Mouse (Mus musculus): Measurements from ENCODE around the gene Flt3l. TPM values are rescaled to one million over a fixed set of nuclear protein-coding genes. Genes with fewer than 3 reads are reported as not detected.

Gene Flt3l
- total RNA-seq, 1 experiment from 2014 or later = 15.7 TPM

- no peak for ATAC-seq (replicated peaks in 1 of 2; ENCODE audit: insufficient read depth in 1 of 2, low FRiP score in 2 of 2, low TSS enrichment in 1 of 2, low read depth in 1 of 2, poor library complexity in 2 of 2, severe bottlenecking in 2 of 2)
These were observed 15.1 kb upstream of the Flt3l start for GRCm38 (mm10) chr7:45151303-45151702.

DNA sequence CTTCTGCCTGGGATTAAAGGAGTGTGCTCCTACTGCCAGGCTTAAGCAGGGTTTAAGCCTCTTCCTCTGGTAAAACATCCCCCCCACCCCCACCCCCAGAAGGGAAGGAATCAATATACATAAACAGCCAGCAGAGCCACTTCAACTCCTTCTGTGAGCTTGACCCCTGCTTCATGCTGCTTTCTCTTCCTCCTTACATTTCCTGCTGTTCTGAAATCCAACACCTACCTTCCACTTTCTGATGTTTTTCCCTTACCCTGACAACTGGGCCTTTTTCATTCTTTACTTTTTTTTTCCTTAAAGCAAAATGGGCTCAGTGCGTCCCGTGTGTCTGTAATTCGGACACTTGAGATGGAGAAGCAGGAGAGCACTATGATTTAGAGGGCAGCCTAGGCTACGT is 14.1 kb upstream of the Flt3l start:
- ATAC-seq (replicated peaks in 1 of 2; ENCODE audit: insufficient read depth in 1 of 2, low FRiP score in 2 of 2, low TSS enrichment in 1 of 2, low read depth in 1 of 2, poor library complexity in 2 of 2, severe bottlenecking in 2 of 2) = no peak

GRCm38 (mm10) chr7:45149545-45149944 is 13.3 kb upstream of the Flt3l start:
- ATAC-seq (replicated peaks in 1 of 2; ENCODE audit: insufficient read depth in 1 of 2, low FRiP score in 2 of 2, low TSS enrichment in 1 of 2, low read depth in 1 of 2, poor library complexity in 2 of 2, severe bottlenecking in 2 of 2) = no peak

DNA sequence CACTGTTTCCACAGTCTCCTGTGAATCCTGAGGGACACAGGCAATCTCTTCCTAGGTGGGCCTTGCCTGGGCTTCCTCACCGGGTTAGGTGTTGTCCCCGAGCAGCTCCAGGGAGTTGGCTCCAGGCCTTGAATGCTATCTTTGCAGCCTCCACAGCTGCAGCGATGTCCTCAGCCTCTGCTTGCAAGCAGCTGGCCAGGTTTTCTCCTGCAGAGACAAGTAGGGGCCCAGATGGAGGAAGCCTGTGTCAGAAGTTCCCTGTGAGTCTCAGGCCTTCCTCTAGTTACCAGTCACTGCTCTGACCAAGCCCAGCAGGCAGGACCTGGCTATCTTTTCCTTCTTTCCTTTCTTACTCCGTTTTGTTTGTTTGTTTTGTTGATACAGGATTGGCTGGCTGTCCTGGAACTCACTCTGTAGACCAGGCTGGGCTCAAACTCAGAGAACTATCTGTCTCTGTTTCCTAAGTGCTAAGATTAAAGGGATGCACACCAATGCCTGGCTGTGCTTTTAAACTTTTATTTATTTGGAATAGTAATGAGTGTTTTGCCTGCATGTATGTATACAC is 12.4 kb upstream of the Flt3l start:
- ATAC-seq (replicated peaks in 1 of 2; ENCODE audit: insufficient read depth in 1 of 2, low FRiP score in 2 of 2, low TSS enrichment in 1 of 2, low read depth in 1 of 2, poor library complexity in 2 of 2, severe bottlenecking in 2 of 2) = no peak

DNA sequence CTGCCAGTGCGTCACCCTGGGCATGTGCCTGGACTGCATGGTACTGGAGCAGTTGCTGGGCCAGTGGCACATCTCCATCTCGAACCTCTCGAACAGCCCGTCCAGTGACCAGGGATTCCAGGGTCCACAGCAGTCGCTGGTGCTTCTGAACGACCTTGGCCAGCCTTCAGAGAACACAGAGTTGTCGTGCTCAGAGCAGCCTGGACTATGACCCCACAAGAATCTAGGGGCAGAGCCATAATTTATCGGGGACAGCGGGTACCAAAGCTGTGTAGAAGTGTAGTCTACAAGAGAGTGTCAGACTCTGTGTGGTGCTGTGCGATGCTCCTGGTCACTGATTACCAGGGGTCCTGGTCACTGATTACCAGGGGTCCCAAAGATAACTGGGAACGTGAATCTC is 11.7 kb upstream of the Flt3l start:
- no peak for ATAC-seq (replicated peaks in 1 of 2; ENCODE audit: insufficient read depth in 1 of 2, low FRiP score in 2 of 2, low TSS enrichment in 1 of 2, low read depth in 1 of 2, poor library complexity in 2 of 2, severe bottlenecking in 2 of 2)

DNA sequence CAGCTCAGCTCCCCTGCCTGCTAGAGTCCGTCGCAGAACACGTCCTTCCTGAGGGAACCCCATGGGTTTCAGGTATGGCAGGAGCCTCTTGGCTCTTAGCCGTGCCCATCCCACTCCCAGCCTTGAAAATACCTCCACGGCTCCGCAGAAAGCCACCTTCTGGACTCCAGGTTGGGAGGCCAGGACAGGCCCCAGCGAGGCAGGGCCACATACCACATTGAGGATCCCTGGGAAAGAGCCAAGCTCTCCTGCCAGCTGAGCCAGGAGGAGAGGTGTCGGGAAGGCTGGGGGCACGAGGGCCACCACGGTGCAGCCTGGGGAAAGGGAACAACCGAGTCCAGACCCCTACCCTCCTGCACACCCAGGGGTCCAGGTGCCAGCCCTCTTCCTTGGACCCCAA is 11.0 kb upstream of the Flt3l start:
- no peak for ATAC-seq (replicated peaks in 1 of 2; ENCODE audit: insufficient read depth in 1 of 2, low FRiP score in 2 of 2, low TSS enrichment in 1 of 2, low read depth in 1 of 2, poor library complexity in 2 of 2, severe bottlenecking in 2 of 2)

GRCm38 (mm10) chr7:45145460-45145859 is 9.2 kb upstream of the Flt3l start:
- ATAC-seq (replicated peaks in 1 of 2; ENCODE audit: insufficient read depth in 1 of 2, low FRiP score in 2 of 2, low TSS enrichment in 1 of 2, low read depth in 1 of 2, poor library complexity in 2 of 2, severe bottlenecking in 2 of 2) = no peak

DNA sequence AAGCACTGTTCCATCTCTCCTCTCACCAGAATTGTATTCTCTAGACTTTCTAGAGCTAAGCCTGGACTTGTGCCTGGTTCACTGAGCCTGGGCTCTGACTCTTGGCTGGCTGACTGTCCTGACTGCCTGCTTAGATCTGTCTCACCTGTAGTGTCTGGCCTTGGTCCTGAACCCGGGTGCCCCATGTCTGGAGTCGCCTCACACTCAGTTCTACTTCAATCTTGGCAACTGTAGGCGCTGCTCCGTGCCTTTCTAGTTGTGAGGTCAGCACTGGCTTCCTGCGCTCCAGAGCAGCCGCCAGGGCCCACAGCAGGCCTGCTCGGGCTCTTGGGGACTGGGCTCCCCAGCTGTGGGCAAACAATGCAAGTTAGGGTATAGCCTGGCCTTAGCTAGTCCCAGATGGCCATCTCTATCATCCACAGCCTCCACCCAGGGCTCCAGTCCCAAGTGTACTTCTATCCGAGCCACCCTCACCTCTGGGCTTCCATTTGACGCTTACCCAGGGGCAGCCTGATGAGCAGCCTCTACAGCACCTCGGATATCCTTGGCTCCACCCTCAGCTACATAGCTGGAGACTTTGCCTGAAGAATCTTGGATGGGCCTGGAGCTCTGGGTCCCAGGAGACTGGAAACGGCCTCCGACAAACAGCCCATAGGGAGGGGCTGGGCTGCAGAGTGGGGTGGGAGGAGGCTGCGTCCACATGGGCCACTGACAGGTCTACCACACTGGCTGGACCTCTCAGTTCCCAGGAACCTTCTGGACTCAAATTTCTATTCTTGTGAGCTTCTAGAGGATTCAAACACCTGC is 8.3 kb upstream of the Flt3l start:
- ATAC-seq (replicated peaks in 1 of 2; ENCODE audit: insufficient read depth in 1 of 2, low FRiP score in 2 of 2, low TSS enrichment in 1 of 2, low read depth in 1 of 2, poor library complexity in 2 of 2, severe bottlenecking in 2 of 2) = no peak

- ATAC-seq (replicated peaks in 1 of 2; ENCODE audit: insufficient read depth in 1 of 2, low FRiP score in 2 of 2, low TSS enrichment in 1 of 2, low read depth in 1 of 2, poor library complexity in 2 of 2, severe bottlenecking in 2 of 2) = no peak
These were observed 5.7 kb upstream of the Flt3l start for GRCm38 (mm10) chr7:45141914-45142313.

- no peak for ATAC-seq (replicated peaks in 1 of 2; ENCODE audit: insufficient read depth in 1 of 2, low FRiP score in 2 of 2, low TSS enrichment in 1 of 2, low read depth in 1 of 2, poor library complexity in 2 of 2, severe bottlenecking in 2 of 2)
These were observed 5.1 kb upstream of the Flt3l start for GRCm38 (mm10) chr7:45141319-45141718.

DNA sequence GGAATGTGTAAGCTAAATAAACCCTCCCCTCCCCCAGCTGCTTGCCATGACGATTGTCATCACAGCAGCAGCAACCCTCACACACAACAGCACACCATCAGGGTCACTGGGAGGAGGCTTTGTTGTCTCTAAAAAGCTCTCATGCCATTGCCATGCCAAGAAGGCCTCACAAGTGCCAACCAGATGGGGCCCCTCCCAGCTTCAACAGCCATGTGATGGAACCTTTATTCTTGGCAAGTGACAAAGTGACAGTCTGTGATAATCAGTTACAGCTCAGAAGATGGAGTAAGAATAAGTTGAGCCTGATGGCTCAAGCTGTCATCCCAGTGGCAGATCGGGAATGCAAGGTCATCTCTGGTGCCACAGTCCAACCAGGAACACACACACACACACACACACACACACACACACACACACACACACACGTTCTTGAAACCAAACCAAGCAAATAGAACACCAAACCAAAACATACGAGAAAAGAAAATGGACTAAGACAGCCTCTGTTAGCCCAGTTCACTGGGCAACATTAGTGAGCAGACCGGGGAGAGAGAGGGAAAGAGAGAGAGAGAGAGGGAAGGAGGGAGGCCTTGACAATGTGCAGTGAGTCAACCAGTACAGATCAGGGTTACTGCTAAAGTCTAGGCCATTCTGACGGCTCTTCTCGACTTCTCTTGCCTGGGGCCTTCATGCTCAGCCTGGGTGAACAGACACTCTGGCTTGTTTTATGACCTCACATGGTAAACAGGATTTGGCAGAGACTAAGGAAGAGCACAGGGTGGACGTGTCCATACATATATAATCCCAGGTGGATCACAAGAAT is 3.9 kb upstream of the Flt3l start:
- no peak for ATAC-seq (replicated peaks in 1 of 2; ENCODE audit: insufficient read depth in 1 of 2, low FRiP score in 2 of 2, low TSS enrichment in 1 of 2, low read depth in 1 of 2, poor library complexity in 2 of 2, severe bottlenecking in 2 of 2)

DNA sequence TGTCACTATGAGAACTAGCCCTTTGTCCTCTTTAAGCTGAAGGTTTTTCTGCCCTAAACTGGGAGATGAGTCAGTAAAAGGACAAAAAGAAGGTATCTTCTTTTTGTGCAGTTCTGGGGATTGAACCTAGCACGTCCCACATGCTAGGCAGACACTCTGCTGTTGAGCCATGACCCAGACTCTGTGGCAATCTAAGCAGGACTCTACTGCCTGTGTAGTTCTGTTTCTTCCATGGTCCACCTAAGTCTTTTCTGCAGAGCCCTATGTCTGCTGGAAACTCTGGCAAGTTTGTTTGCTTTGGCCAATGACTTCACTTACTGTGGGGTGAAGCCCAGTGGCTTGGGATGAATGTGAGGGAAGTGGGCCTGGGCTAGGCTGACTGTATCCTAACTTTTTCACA is 2.2 kb upstream of the Flt3l start:
- ATAC-seq (replicated peaks in 1 of 2; ENCODE audit: insufficient read depth in 1 of 2, low FRiP score in 2 of 2, low TSS enrichment in 1 of 2, low read depth in 1 of 2, poor library complexity in 2 of 2, severe bottlenecking in 2 of 2) = no peak

GRCm38 (mm10) chr7:45137171-45138006 is 1.2 kb upstream of the Flt3l start:
- peak; percentile 64 to 80 for ATAC-seq (replicated peaks in 1 of 2; ENCODE audit: insufficient read depth in 1 of 2, low FRiP score in 2 of 2, low TSS enrichment in 1 of 2, low read depth in 1 of 2, poor library complexity in 2 of 2, severe bottlenecking in 2 of 2)

- ATAC-seq (replicated peaks in 1 of 2; ENCODE audit: insufficient read depth in 1 of 2, low FRiP score in 2 of 2, low TSS enrichment in 1 of 2, low read depth in 1 of 2, poor library complexity in 2 of 2, severe bottlenecking in 2 of 2) = no peak
These were observed 862 bp downstream of the Flt3l start for GRCm38 (mm10) chr7:45135370-45135769.

- 0 out of 4 replicates have a peak, but pooled peaks of 1 of the 2 experiments have one; percentile 10 for ATAC-seq (replicated peaks in 1 of 2; ENCODE audit: insufficient read depth in 1 of 2, low FRiP score in 2 of 2, low TSS enrichment in 1 of 2, low read depth in 1 of 2, poor library complexity in 2 of 2, severe bottlenecking in 2 of 2)
These were observed 1.6 kb downstream of the Flt3l start for GRCm38 (mm10) chr7:45134544-45135026.

DNA sequence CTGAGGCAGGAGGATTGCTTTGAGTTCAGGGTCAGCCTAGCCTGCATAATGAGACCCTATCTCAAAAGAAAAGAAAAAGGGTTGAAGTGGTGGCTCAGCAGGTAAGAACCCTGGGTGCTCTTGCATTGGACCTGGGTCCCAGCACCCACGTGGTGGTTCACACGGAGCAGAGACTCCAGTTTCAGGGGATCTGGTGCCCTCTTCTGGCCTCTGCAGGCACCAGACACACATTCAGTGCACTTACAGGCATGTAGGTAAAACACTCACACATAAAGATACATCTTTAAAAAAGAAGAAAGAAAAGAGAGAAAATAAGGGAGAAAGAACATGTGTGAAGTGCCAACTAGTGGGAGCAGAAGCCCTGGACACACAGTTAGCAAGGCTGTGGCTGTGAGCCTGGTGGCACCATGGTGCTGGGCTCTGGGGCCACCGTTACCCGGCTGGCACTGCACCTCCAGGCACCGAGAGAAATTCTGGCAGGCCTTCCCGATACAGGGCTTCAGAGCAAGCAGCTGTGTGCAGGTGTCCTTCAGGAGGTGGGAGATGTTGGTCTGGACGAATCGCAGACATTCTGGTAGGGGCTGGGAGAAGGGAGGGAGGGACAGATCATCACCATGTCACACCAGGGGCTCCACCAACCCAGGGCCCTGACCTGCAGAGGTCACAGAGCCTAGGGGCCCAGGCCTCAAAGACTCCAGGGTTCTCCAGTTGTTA is 2.6 kb downstream of the Flt3l start:
- ATAC-seq (replicated peaks in 1 of 2; ENCODE audit: insufficient read depth in 1 of 2, low FRiP score in 2 of 2, low TSS enrichment in 1 of 2, low read depth in 1 of 2, poor library complexity in 2 of 2, severe bottlenecking in 2 of 2) = no peak

DNA sequence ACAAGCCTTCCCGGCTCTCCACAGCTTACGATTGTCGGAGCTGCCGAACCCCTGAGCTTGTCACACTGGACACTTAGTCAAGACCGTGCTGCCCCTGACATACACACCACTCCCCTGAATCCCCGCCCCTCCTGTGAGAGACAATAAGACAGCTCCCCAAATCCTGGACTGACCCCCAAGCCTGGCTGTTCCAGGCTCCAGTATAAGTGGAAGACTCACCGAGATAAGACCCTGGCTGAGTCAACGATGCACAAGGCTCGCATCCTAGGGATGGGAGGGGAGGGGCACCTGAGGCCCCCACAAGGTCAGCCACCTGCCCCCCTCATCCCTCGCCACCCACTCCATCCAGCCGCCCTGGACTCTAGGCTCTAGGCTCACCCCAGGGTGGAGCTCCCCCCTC is 4.4 kb downstream of the Flt3l start:
- ATAC-seq (replicated peaks in 1 of 2; ENCODE audit: insufficient read depth in 1 of 2, low FRiP score in 2 of 2, low TSS enrichment in 1 of 2, low read depth in 1 of 2, poor library complexity in 2 of 2, severe bottlenecking in 2 of 2) = no peak
